Mouse (Mus musculus): ENCODE results near the gene Prkn.

Prkn gene

DNA sequence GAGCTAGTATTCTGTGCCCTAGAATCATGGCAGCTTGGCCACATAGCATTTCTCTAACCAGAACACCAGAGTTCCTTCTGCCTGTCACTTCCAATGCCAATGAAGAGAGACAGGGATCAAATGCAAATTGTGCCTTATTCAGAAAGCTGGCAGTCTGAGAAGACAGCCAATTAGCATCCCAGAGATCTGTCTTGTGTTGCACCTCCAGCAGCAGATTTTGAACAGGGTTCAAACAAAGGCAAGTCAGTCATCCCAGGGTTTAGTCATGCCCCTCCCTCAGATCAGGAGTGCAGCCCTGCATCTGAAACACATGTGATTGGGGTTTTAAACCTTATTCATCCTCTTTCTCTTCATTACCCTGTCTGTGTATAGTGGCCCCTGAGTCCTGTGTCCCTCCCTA is 900.5 kb downstream of the Prkn start:
- DNase-seq (ENCODE audit: low read depth), result no peak

DNA sequence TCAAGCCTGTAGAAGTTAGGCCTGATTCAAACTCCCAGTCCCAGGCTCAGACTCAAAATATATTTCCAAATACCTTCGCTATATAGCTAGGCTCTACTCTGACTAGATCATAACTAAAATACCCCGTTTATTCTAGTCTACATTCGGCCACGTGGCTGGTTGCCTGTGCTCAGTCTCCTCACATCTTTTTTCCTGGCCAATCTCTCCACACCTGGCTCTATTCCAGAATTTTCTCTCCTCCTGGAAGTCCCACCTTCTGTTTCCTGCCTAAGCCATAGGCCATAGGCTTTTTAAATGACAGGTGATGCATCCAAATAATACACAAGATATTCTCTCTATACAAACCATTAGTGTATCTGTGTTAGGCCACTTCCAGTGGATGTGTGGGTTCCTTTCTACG is 901.0 kb downstream of the Prkn start:
- no peak for DNase-seq (ENCODE audit: low read depth)

DNA sequence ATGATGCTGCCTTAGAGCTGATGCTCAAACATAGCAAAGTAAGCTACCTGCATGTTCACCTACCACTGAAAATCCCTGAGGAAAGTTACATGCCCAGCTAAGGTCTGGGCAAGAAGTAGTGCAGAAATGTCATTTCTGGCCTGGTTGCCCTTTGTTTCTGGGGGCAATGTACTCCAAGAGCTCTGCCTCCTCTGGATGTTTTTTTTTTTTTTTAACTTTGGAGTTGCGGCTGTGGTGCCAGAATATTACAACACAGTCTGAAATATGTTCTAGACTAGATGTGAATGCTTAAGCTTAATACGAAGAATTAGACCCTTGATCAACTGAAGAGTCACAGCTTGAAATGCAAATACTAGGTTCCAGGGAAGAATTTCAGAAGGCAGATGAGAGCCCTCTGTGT is 911.1 kb downstream of the Prkn start:
- no peak for DNase-seq (ENCODE audit: low read depth)

DNA sequence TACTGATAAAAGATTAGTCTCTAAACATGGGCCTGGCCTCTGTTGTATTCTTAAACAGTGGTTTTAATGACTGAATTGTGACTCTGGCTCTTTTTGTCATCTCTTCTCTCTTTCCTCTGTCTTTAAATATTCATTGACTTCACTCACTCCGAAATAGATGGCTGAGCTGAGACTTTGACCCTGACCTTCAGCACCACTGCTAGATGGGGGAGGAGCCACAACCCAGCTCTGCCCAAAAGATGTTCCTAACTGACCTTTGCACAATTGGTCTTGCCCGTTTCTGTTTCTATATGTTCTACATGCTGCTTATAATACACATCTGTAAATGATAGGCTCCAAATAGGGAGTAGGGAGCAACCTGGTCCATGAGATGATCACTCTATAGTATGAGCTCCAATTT is 912.5 kb downstream of the Prkn start:
- no peak for DNase-seq (ENCODE audit: low read depth)

DNA sequence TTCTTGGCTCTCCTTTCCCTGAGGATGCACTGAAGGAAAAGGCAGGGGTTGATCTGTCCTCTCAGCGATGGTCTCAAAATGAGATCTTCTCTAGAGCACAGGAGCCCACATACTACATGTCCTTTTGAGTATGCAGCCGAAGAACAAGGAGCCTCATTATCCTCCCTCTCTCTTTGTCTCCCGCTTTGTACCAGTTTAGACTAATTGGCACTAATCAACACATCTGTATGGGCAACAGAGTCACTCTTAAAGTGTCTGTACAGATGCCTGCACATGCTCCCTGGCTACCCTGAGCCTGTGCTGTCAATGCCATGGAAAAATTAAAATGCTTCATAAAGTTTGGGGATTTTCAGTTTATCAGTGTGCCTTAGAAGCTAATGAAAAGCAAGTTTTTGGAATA is 924.9 kb downstream of the Prkn start:
- DNase-seq (ENCODE audit: low read depth), result no peak

DNA sequence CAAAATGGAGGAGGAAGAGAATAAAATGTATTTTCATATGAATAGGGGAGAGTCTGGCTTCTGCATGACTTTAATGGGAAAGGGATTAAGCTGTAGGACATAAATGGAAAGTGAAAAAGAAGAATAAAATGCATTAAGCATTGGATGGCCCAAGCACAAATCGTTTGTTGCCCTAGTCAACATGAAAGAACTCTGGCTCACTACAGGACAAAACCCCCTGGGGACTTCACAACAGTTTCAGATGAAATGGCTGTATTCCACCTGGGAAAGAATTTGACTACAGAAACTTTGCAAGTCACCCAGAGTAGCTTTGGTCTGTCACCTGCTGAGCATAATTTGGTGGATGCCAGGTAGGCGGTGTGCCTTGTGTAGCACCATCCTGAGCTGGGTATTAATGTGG is 925.4 kb downstream of the Prkn start:
- DNase-seq (ENCODE audit: low read depth), result no peak

DNA sequence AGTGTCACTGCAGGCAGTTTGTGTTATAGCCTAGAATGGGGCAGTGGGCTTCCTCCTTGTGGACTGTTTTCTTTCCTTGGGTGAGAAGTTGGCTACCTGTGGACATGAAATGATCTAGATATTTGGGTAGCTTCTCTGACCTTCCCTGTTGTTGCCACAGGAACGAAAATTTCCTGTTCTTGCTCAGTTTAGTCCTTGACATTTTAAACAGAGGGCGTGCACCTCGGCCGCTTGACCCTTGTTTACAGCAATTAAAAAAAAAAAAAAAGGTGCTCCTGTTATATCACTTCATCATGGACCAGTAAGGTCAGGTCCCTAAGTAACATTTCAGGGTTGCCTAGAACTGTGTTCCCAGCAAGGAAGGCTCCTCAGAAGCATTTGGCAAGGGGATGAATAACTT is 927.1 kb downstream of the Prkn start:
- no peak for DNase-seq (ENCODE audit: low read depth)

DNA sequence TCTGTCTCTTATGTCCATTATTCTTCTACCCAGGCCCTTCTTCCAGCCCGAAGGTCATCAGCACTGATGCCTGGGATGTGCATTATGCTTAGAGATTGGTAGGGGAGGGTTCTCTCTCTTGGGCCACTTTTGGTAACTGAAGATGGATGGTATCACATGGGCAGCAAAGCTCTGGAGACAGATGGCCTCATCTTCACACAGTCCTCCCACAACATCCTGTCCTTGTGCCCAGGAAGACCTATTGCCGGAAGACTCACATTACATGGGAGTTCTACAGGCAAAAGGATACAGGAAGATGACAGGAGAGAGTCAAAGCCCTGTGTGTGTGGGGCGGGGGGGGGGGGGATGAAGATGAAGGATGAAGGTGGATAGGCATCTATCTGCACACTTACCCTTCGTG is 928.2 kb downstream of the Prkn start:
- no peak for DNase-seq (ENCODE audit: low read depth)

DNA sequence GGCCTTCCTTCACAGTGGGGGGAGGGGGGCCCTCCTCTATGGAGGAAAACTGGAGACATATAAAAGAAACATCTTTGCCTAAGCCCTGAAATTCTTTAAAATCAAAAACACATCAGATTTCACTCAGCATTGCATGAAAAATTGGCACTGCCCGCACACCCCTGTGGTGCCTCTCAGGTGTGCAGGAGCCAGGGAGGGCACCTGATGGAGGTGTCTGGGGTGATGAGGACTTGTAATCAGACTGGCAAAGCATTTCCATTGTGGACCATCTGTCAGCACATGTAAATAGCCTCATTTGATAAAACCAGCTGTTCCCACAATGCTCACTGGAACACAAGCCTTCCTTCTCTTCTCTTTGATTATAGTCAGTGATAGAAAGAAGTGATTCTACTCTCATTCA is 928.8 kb downstream of the Prkn start:
- DNase-seq (ENCODE audit: low read depth), result no peak

DNA sequence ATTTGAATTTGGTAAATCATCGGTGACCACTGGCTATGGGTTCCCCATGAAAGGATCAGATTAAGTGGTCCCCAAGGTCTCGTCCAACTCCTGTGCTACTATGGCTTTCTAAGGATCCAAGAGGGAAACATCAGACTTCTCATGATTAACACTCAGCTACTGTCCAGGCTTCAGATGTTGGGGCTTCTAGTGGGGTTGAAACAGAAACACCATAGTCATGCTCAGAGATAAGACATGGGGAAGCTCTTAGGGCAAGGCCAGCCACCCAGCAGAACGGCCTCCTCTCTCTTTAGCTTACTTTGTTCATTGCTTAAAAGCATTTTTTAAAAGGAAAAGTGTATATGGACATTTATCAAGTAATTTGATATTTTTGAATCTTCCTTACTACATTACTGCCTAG is 929.3 kb downstream of the Prkn start:
- no peak for DNase-seq (ENCODE audit: low read depth)

DNA sequence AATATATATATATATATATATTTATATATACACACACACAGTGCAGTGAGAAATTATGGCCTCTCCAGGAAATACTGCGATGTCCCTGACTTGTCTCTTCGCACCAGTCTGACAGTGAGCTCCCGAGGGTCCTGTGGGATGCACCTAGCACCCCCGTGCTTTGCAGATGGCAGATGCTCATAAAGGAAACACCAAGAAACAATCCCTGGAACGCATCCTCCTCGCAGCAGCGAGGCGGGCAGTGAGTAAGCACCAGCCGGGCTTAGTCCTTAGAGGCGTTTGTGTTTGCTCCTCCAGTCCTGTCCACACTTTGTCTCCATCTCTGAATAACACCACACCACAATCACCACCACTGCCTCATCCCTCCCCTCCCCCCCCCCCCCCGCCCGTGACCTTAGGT is 939.4 kb downstream of the Prkn start:
- DNase-seq (ENCODE audit: low read depth), result no peak

DNA sequence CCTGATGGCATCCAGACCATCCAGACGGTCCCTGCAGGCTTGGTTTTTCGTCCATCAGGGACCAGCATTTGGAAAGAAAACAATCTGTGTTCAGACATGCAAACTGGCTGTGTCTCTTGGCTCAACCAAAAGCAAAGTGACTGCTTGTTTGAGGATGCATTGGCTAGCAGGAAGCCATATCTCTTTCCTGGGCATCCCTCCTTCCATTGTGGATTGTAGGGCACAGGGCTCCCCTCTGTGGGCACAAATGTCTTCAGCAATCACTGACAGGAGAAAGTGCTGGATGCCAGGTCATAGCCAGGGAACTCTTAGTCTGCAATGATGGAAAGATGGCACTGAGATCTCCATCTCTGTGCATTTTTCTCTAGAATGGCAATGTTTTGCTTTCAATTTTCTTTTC is 939.8 kb downstream of the Prkn start:
- no peak for DNase-seq (ENCODE audit: low read depth)

DNA sequence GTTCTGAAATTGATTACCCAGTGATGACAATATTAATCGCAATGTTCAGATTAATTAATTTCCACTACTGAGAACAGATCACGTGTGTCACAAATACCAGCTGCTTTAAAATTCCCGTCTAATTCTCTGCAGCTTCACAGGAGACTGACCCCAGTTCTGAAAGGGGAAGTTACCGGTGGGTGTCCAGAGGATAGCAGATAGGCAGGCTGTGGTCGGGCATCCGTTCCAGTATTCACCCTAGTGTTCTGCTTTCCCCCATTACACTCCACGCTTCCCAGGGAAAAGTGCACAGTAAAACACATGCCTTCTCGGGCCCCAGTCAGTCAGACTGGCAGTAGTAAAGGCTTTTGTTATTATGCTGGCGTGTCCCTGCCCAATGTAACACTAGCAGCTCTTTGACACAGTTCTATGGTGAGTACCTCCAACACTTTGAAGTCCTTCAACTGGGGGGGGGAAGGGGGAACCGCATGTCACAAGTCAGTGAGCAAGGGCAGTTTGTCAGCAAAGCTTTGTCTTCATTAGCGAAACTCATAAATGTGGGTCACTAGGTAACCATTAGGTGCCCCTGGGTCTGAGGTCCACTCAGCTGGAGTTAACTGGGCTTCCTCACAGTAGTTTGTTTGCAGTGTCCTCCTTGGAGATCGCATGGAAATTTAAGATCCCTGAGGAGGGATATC is 940.8 kb downstream of the Prkn start:
- no peak for DNase-seq (ENCODE audit: low read depth)

DNA sequence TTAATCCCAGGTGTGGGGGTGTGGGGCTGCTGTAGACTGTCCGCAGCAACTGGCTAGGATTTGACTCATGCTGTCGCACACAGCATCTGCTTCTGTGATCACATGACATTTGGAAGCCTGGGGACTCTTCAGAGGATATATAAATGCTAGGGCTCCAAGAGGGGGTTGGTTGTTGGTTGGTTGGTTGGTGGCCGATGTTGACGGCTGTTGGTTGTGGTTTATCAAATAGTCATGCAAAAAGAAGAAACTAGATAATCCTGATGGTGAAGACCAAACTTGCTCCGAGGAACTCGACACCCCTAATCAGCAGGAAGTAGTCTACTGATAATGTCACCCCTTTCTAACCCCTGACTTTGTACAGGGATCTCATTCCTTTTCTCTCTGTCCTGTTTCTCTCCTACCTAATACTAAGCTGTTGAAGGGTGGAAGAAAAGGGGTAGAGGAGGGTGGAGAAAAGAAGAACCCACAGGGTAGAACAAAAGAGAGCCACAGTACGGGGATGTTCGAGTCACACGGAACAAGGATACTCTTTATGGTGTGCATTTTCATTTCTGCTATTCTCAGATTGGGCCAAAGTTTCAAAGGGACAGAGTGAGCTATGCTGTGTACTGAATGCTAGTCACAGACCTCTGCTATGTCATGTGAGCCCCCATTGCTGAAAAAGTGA is 948.2 kb downstream of the Prkn start:
- DNase-seq (ENCODE audit: low read depth), result no peak

DNA sequence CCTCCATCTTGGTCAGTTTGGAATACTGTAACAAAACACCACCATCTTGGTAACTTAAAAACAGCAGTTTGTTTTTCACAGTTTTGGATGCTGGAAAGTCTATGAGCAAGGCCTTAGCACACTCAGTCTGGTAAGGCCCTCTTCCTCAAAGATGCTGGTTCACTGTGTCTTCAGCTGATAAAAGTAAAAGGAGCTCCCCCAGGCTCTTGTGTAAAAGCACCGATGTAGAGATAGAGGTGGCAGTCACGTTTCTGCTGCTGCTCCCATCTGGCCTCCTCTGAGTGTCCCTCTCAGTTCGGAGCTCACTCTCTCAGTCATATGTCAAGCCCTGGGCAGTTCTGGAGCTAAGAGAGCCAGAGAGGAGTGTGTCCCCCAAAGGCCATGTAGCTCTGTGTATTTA is 955.8 kb downstream of the Prkn start:
- DNase-seq (ENCODE audit: low read depth), result no peak

DNA sequence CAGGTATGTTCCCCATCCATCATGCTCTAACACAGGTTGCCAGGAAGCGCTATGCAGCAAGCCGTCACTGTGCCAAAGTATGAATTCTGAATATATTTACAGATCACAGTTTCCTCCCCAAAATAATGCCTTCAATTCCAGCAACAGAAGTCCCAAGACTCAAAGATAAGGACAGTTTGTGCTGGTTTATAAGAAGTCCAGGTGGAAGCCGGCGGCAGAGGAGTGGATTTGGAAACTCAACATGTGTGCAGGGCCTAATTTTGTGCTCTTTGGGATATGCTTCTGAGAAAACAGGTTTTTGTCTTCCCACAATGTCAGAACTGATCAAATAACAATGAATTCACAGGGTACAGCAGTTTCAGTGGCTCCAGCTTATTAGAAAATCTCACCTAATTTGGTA is 961.0 kb downstream of the Prkn start:
- no peak for DNase-seq (ENCODE audit: low read depth)

DNA sequence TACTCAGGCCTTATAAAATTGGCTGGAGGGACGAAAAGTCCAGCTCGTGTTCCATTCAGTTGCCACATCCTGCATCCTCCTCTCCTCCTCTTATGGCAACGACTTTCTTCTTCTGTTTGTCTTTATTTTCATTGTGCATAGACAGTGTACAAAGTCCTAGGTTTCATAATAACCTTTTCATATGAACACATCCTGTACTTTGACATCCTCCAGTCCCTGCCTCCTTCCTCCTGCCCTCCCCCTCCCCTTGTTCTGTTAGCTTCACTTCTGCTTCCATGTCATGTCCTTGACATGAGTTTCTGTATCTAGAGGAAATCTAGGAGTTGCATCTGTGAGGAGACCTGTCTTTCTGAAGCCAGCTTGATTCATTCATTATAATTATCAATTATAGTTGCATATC is 967.1 kb downstream of the Prkn start:
- DNase-seq (ENCODE audit: low read depth), result no peak

DNA sequence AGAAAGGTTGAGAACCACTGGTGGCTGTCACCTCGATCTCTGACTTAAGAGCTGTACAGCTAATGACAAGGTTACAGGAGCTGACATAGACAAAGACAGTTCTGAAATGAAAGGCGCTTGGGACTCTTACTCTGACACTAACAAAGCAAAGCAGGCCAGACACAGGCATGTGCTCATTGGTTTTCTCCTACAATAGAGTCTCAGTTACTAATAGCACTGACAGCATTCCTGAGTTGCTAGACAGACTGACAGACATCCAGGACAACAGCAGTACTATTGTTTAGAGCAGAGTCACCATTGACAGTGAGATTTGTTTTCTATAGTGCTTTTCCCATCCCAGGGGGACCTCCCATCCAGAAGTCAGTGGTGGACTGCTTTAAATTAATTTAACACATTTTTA is 977.7 kb downstream of the Prkn start:
- DNase-seq (ENCODE audit: low read depth), result no peak

DNA sequence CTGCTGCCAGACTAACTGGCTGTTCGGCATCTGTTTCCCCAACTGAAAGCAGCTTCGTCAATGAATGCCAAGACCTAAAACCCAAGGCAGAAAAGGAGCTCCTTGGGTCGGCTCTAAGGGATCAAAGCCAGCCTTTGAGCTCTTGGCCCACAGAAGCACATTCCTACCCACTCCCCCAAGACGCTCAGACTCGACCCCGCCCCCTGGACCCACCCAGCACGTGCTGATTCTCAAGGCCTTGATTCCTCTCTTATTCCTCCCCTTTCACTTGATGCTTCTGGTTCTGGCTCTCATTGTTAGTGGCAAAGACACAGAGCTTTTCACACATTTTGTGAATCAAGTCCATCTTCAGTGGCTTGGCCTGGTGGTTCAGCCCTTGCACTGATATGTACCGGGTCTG is 979.3 kb downstream of the Prkn start:
- DNase-seq (ENCODE audit: low read depth), result no peak

DNA sequence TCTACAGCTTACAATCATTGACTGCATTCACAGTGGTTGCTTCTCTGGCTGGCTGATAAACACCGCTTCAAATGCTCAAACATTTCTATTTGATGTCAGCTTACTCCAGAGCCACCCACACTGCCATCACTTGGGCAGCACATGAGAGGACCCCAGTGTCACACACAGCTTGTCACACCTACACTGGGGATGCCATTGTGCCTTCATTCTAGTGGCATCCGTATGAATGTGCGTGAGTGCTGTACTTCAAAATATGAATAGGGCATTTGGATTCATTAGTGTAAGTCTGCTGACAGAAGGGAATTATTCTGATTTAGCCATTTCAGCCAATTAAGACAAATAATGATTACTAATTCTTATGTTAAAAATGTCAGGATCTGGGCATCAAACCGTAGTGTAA is 980.6 kb downstream of the Prkn start:
- no peak for DNase-seq (ENCODE audit: low read depth)

DNA sequence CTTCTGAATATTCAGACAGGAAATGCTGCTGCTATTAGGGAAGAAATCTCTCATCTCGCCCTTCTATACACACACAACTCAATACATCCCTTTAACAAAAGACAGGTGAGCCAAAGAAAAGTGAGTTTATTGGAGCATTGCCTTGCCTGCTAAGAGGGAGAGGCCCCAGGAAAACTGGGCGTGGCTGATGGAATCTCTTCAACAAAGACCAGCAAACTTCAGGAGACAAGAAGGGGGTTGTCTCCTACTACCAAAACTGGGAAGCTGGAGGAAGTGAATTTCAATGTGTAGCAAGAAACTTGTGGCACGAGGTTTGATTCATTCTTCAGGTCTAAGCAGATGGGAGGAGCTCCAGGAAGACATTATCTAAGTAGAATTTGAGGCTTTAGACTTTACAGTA is 989.3 kb downstream of the Prkn start:
- DNase-seq (ENCODE audit: low read depth), result no peak

DNA sequence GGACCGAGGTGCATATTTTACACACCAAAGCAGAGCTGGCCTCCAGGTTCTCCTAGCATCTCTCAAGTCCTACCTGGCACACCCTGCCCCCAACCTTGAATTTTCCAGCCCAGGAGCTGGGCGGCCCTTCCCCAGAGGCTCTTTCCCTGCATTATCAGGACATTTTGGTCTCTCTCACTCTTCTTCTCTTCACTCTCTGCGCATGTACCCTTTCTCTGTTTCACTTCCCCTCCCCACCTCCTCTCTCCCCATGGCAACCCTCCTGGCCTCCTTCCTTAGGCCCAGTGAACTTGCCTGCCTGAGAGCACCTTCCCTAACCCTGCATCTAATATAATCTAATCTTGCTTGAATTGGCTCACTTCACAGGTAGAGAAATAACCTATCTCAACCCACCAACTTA is 996.9 kb downstream of the Prkn start:
- DNase-seq (ENCODE audit: low read depth), result no peak

DNA sequence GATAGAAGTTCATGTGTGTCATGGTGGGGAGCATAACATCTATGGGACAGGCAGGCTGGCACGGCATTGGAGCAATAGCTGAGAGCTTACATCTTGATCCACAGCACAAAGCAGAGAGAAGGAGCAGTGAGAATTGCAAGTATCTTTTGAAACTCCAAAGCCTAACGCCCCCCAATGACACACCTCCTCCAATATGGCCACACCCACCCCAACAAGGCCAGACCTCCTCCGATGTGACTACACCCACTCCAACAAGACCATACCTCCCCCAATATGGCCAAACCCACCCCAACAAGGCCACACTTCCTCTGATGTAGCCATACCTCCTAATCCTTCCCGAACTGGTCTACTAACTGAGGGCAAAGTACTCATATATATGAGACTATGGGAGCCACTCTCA is 1004.3 kb downstream of the Prkn start:
- DNase-seq (ENCODE audit: low read depth), result no peak

DNA sequence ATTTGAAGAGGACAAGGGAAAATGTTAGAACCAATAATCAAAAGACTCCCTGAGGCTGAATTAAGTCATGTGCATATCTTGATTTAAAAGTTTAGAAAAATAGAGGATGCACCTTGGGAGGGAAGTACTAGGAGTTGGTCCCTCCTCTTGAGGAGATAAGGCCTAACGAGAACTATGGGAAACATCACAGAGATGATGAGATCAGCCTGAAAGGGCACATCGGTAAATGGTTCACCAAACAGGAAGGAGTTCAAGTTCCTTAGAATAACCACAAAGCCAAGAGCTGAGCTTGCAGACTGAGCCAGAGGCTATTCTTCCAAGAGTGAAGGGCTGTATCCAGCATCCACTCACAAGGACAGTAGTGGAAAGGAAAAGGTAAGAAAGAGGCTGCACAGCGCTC is 1004.8 kb downstream of the Prkn start:
- DNase-seq (ENCODE audit: low read depth), result no peak

All from NIH3T3 (cell line).